In genomic region chr12:86973216-86973615, GRCm38 (mm10) we compare ENCODE assay signal across 8 mouse cellular contexts. TPM values are rescaled to one million over a fixed set of nuclear protein-coding genes. Genes with fewer than 3 reads are reported as not detected.
DNase-seq lines count a peak whose midpoint lies in the region; ATAC-seq and TF ChIP-seq lines count a peak whose summit lies in the region.

No protein-coding gene starts in this region.

- ATAC-seq in forebrain, postnatal 0 days: no peak
- ATAC-seq in kidney, embryonic 16.5 days (ENCODE audit: low FRiP score, low TSS enrichment): peak; percentile 9; the same call in 1 of the 2 replicates

- no peak overlapping the region for H3K4me2 ChIP-seq in forebrain, postnatal 0 days (ENCODE audit: low read depth)
- H3K4me2 ChIP-seq in kidney, embryonic 16.5 days (replicated peaks; ENCODE audit: low read depth, low read length): no peak overlapping the region

- H3K27ac ChIP-seq in forebrain, postnatal 0 days (ENCODE audit: low read depth, low read length): 0 out of 2 replicates have a peak overlapping the region, but pooled peaks have one; percentile 15
- H3K27ac ChIP-seq in kidney, embryonic 16.5 days (ENCODE audit: low read length): no peak overlapping the region

- H3K4me1 ChIP-seq in lung, adult 2 months (ENCODE audit: control insufficient read depth, insufficient read depth, low read length): peaks cover 11% of the 10 kb centered on the region
- peaks cover 5% of the 10 kb centered on the region for H3K4me1 ChIP-seq in forebrain, postnatal 0 days (ENCODE audit: insufficient read depth)
- peaks cover 26% of the 10 kb centered on the region for H3K4me1 ChIP-seq in kidney, embryonic 16.5 days (ENCODE audit: insufficient read depth, low read length)

- no peaks in the 10 kb centered on the region; the same call in 1 of the 2 replicates for H3K36me3 ChIP-seq in forebrain, postnatal 0 days (ENCODE audit: insufficient read depth)
- H3K36me3 ChIP-seq in kidney, embryonic 16.5 days (ENCODE audit: insufficient read depth, low read length): no peaks in the 10 kb centered on the region

- WGBS in lung, adult 2 months: 16% methylated on average over 7 of the region's 7 CpGs
- 16% methylated on average over 7 of the region's 7 CpGs for WGBS in forebrain, postnatal 0 days
- 28% methylated on average over 7 of the region's 7 CpGs for WGBS in kidney, embryonic 16.5 days

- TF ChIP-seq POLR2A in lung, adult 2 months (IDR thresholded peaks at IDR 0.05; ENCODE audit: borderline replicate concordance, extremely low read depth, low read depth, low read length): no peak

- H3K9me3 ChIP-seq in forebrain, postnatal 0 days (ENCODE audit: low read length): no peaks in the 10 kb centered on the region
- H3K9me3 ChIP-seq in kidney, embryonic 16.5 days (ENCODE audit: low read length): no peaks in the 10 kb centered on the region

- H3K4me3 ChIP-seq in lung, adult 2 months (replicated peaks; ENCODE audit: extremely low read depth, low read depth, low read length): no peak overlapping the region
- no peak overlapping the region for H3K4me3 ChIP-seq in forebrain, postnatal 0 days (ENCODE audit: low read depth, low read length)
- no peak overlapping the region for H3K4me3 ChIP-seq in kidney, embryonic 16.5 days (ENCODE audit: low read length)

- TF ChIP-seq CTCF in lung, adult 2 months (IDR thresholded peaks at IDR 0.05; ENCODE audit: insufficient read depth, low read length): no peak
- no peak for TF ChIP-seq CTCF in forebrain, postnatal 0 days (IDR thresholded peaks at IDR 0.05; ENCODE audit: low read depth)

- H3K27me3 ChIP-seq in forebrain, postnatal 0 days (ENCODE audit: insufficient read depth, low read length): no peaks in the 10 kb centered on the region
- H3K27me3 ChIP-seq in kidney, embryonic 16.5 days (ENCODE audit: insufficient read depth, low read length): 0 out of 2 replicates have a peak, but pooled peaks cover 4% of the 10 kb centered on the region

- peak; percentile 73 to 75 for DNase-seq in lung, adult 18-20 months
- DNase-seq in lung, adult 2 months: no peak
- DNase-seq in adrenal gland, postnatal 36 days: peak; percentile 75 to 85
- peak; percentile 60 for DNase-seq in forebrain, postnatal 0 days
- DNase-seq in lung, postnatal 25 days (ENCODE audit: low spot score): peak; percentile 50
- DNase-seq in urinary bladder, postnatal 14 days (ENCODE audit: low spot score): peak; percentile 82
- DNase-seq in T-cell, adult 2 months (ENCODE audit: low spot score): no peak

- H3K9ac ChIP-seq in forebrain, postnatal 0 days: no peak overlapping the region
- H3K9ac ChIP-seq in kidney, embryonic 16.5 days (replicated peaks; ENCODE audit: low read length): no peak overlapping the region

RNA-seq across cellular contexts. Expression of gene Zdhhc22, which starts 17.0 kb away (rescaled TPM):
- 0.03 TPM in 1 of 2 replicates, not detected in the other for polyA plus RNA-seq in lung, adult 2 months (2012; rRNA removed)
- total RNA-seq in adrenal gland, postnatal 36 days (2021): under 1 TPM; 0.49 to 0.60 TPM
- total RNA-seq in forebrain, postnatal 0 days (2014; rRNA removed): 10.7 and 12.5 TPM in 2 replicates
- polyA plus RNA-seq in forebrain, postnatal 0 days (2015; fragmentation: Nextera tagmentation; extraction: Ambion mirVana): 12.3 and 21.7 TPM in 2 replicates
- 0.14 TPM in 1 of 2 replicates, not detected in the other for polyA plus RNA-seq in kidney, embryonic 16.5 days (2015; fragmentation: Nextera tagmentation; extraction: Ambion mirVana)

RNA-seq across cellular contexts. Expression of gene Cipc, which starts 26.4 kb away (rescaled TPM):
- polyA plus RNA-seq in lung, adult 2 months (2012; rRNA removed): 27.2 and 33.9 TPM in 2 replicates
- total RNA-seq in adrenal gland, postnatal 36 days (2021): 10 to 100 TPM; 24.4 to 24.7 TPM
- 53.1 and 62.9 TPM in 2 replicates for total RNA-seq in forebrain, postnatal 0 days (2014; rRNA removed)
- 28.4 and 38.1 TPM in 2 replicates for polyA plus RNA-seq in forebrain, postnatal 0 days (2015; fragmentation: Nextera tagmentation; extraction: Ambion mirVana)
- 24.0 and 24.9 TPM in 2 replicates for polyA plus RNA-seq in kidney, embryonic 16.5 days (2015; fragmentation: Nextera tagmentation; extraction: Ambion mirVana)

RNA-seq across cellular contexts. Expression of gene Tmem63c, which starts 47.9 kb away (rescaled TPM):
- 0.16 and 0.22 TPM in 2 replicates for polyA plus RNA-seq in lung, adult 2 months (2012; rRNA removed)
- 1 to 10 TPM; 1.0 to 1.3 TPM for total RNA-seq in adrenal gland, postnatal 36 days (2021)
- total RNA-seq in forebrain, postnatal 0 days (2014; rRNA removed): 20.1 and 21.8 TPM in 2 replicates
- polyA plus RNA-seq in forebrain, postnatal 0 days (2015; fragmentation: Nextera tagmentation; extraction: Ambion mirVana): 6.6 and 8.5 TPM in 2 replicates
- polyA plus RNA-seq in kidney, embryonic 16.5 days (2015; fragmentation: Nextera tagmentation; extraction: Ambion mirVana): 0.04 and 0.30 TPM in 2 replicates

Comparison
In these comparisons a context has a peak if more than half of its experiments do, and no peak if none do; other contexts are left out.
1. DNase-seq: peak in lung, adult 18-20 months (2 of 2), adrenal gland, postnatal 36 days (2 of 2), forebrain, postnatal 0 days (single experiment), lung, postnatal 25 days (single experiment) and urinary bladder, postnatal 14 days (single experiment); none in lung, adult 2 months (single experiment) and T-cell, adult 2 months (single experiment).
2. RNA of gene Zdhhc22, which starts 17.0 kb away (polyA plus RNA-seq): 12.3 to 21.7 TPM in forebrain, postnatal 0 days; 0.14 TPM in kidney, embryonic 16.5 days and 0.03 TPM in lung, adult 2 months; every median in the first group is over 10 times any median in the second.